Mouse (Mus musculus) limb, embryonic 10.5 days (tissue): Measurements from ENCODE around the gene Rxrb. TPM values are rescaled to one million over a fixed set of nuclear protein-coding genes. Genes with fewer than 3 reads are reported as not detected.
A peak's percentile ranks its signal among the peaks of the same experiment; 100 is the strongest.

Experiments used
- DNase-seq: peaks from one replicate; pipeline ENCODE4 v3.0.0-alpha.2; 2017; ENCODE audit warnings: low spot score
- H3K27ac ChIP-seq: fragments of 300-500 bp; sonication (generic); 2 replicates; pipeline ENCODE4 v1.5.1; 2016; ENCODE audit warnings: mild to moderate bottlenecking
- H3K27me3 ChIP-seq: fragments of 300-500 bp; sonication (generic); 2 replicates; pipeline ENCODE4 v1.6.1; 2016; ENCODE audit warnings: low read depth, mild to moderate bottlenecking; ENCODE audit not compliant: poor library complexity, severe bottlenecking
- H3K36me3 ChIP-seq: fragments of 300-500 bp; sonication (generic); 2 replicates; pipeline ENCODE4 v1.6.1; 2016; ENCODE audit warnings: mild to moderate bottlenecking, moderate library complexity
- H3K4me1 ChIP-seq: fragments of 300-500 bp; sonication (generic); 2 replicates; pipeline ENCODE4 v1.6.1; 2016
- H3K4me3 ChIP-seq: fragments of 300-500 bp; sonication (generic); 2 replicates; pipeline ENCODE4 v1.5.1; 2016; ENCODE audit warnings: mild to moderate bottlenecking, moderate library complexity
- H3K9me3 ChIP-seq: fragments of 300-500 bp; sonication (generic); replicated peaks from 2 replicates; pipeline ENCODE4 v1.6.1; 2016; ENCODE audit warnings: mild to moderate bottlenecking
- WGBS: fragments of 180-500 bp; shearing (Covaris S2); methylation state at CpG from one replicate; pipeline ENCODE4 v1.1.7; 2016; 5-methylcytosine and 5-hydroxymethylcytosine counted together
- microRNA counts: library from miRNA; unstranded; fragments of <30 nt; microRNA quantifications from one replicate; lab custom pipeline; 2017
- microRNA-seq: library from miRNA; unstranded; fragments of <30 nt; microRNA quantifications from one replicate; pipeline ENCODE4, GENCODE M21; 2017
- polyA plus RNA-seq: library from polyadenylated mRNA; unstranded; fragments of >200 nt; fragmentation: Nextera tagmentation; extraction: Ambion mirVana; gene quantifications from 2 replicates; pipeline ENCODE4 v1.2.1, GENCODE M21; 2016

Gene Rxrb
- polyA plus RNA-seq, 1 experiment from 2014 or later, result 51.0 TPM

DNA sequence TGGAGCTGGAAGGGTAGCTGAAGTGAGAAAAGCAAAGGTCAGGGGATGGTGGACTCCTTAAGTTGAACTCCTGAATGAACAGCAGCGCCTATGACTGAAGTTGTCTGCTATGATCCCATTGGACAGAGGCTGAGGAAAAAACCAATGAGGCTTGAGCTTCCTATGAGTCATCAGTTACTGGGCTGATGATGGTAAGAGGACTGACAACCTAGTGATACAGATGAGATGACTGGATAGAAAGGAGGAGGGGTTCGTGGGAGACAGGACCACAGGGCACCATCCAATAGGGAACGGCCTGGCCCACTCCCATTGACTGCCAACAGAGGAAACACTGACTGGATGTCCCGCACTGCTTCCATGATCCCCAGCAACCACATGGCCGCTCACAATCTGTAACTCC is 48.0 kb downstream of the Rxrb start:
- H3K27me3 ChIP-seq, result peaks cover 33% of the 10 kb centered on the region
- 19% methylated on average over 5 of the region's 5 CpGs for WGBS
- no peak overlapping the region for H3K27ac ChIP-seq
- DNase-seq, result no peak
- peaks cover 7% of the 10 kb centered on the region; the same call in 1 of the 2 replicates for H3K4me1 ChIP-seq
- no peak overlapping the region for H3K4me3 ChIP-seq
- no peaks in the 10 kb centered on the region for H3K9me3 ChIP-seq
- H3K36me3 ChIP-seq, result no peaks in the 10 kb centered on the region

DNA sequence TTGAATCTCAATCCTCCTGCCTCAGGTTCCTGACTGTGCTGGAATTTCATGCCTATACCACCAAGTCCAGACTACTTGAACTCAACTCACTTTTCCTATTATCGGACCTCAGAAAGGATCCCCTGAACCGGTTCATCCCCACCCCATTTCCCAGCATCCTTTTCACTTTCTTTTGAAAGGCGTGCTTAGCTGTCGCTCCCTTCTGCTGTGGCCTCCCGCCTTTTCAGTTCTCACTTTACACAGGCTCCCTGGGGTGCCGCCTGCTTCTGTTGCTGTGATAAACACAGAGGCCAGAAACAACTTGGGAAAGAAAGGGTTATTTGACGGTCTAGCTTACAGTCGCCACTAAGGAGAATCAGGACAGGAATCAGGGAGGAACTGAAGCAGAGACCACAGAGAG is 51.5 kb downstream of the Rxrb start:
- H3K4me1 ChIP-seq, result peaks cover 3% of the 10 kb centered on the region; the same call in 1 of the 2 replicates
- H3K4me3 ChIP-seq, result no peak overlapping the region
- H3K27me3 ChIP-seq, result peaks cover 15% of the 10 kb centered on the region; the same call in 1 of the 2 replicates
- H3K36me3 ChIP-seq, result no peaks in the 10 kb centered on the region
- no peak for DNase-seq
- H3K9me3 ChIP-seq, result no peaks in the 10 kb centered on the region
- WGBS, result 12% methylated on average over 8 of the region's 8 CpGs
- no peak overlapping the region for H3K27ac ChIP-seq

DNA sequence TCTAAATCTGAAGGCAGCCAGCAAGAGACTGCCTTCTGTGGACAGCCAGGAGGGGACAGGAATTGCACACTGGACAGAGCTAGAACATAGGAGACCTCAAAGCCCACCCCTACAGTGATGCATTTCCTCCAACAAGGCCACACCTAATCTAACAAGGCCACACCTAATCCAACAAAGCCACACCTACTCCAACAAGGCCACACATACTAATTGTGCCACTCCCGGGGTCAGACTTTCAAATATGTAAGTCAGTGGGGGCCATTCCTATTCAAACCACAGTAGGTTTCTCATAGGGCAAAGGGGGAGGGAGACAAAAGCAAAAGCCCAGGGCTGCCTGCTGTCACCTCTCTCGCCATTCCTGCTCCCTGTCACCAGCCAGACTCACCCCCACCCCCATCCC is 55.8 kb downstream of the Rxrb start:
- no peak for DNase-seq
- no peak overlapping the region for H3K27ac ChIP-seq
- no peak overlapping the region for H3K4me3 ChIP-seq
- H3K4me1 ChIP-seq, result peaks cover 7% of the 10 kb centered on the region
- no peaks in the 10 kb centered on the region for H3K9me3 ChIP-seq
- H3K27me3 ChIP-seq, result peaks cover 15% of the 10 kb centered on the region; the same call in 1 of the 2 replicates
- no peaks in the 10 kb centered on the region for H3K36me3 ChIP-seq
- 69% methylated on average over 2 of the region's 2 CpGs for WGBS

MicroRNAs encoded within 50 kb of the gene (microRNA counts, 519-probe panel; counts per million panel counts)
- 684 counts per million, percentile 72 among the panel's probes with 10 or more counts for microRNA mmu-miR-219 (lab: Ali Mortazavi, UCI)

Small RNAs within 50 kb of the gene (microRNA-seq; reads per million reads assigned to microRNA genes)
- gene Mir219a-1 (2.3 reads per million), gene Mir219c (not detected)

Other genes with a start within 250 kb of the Rxrb start
- gene Angptl4, start 250.0 kb upstream of the Rxrb start, polyA plus RNA-seq, result 30.2 and 38.9 TPM in 2 replicates
- gene Kank3, start 221.3 kb upstream of the Rxrb start, polyA plus RNA-seq, result 24.8 and 28.5 TPM in 2 replicates
- gene Rps28, start 207.2 kb upstream of the Rxrb start, polyA plus RNA-seq, result 867 and 991 TPM in 2 replicates
- gene Ndufa7, start 207.2 kb upstream of the Rxrb start, polyA plus RNA-seq, result 497 and 518 TPM in 2 replicates
- 98.2 and 119 TPM in 2 replicates for gene Cd320, start 188.7 kb upstream of the Rxrb start, polyA plus RNA-seq
- not detected in 2 replicates for gene Gm7029, start 158.0 kb upstream of the Rxrb start, polyA plus RNA-seq
- 5.9 and 6.6 TPM in 2 replicates for gene Kifc1, start 141.2 kb upstream of the Rxrb start, polyA plus RNA-seq
- 0.20 and 0.38 TPM in 2 replicates for gene Platr17, start 126.7 kb upstream of the Rxrb start, polyA plus RNA-seq
- gene Daxx, start 122.4 kb upstream of the Rxrb start, polyA plus RNA-seq, result 88.1 and 92.2 TPM in 2 replicates
- 9.2 and 16.0 TPM in 2 replicates for gene Tapbp, start 115.9 kb upstream of the Rxrb start, polyA plus RNA-seq
- 20.2 and 23.2 TPM in 2 replicates for gene Zbtb22, start 115.9 kb upstream of the Rxrb start, polyA plus RNA-seq
- 43.2 and 43.9 TPM in 2 replicates for gene Rgl2, start 102.3 kb upstream of the Rxrb start, polyA plus RNA-seq
- gene Pfdn6, start 91.5 kb upstream of the Rxrb start, polyA plus RNA-seq, result 212 and 258 TPM in 2 replicates
- gene Wdr46, start 91.2 kb upstream of the Rxrb start, polyA plus RNA-seq, result 61.7 and 78.2 TPM in 2 replicates
- 2.9 and 3.9 TPM in 2 replicates for gene B3galt4, start 80.3 kb upstream of the Rxrb start, polyA plus RNA-seq
- gene Vps52, start 76.0 kb upstream of the Rxrb start, polyA plus RNA-seq, result 49.8 and 50.3 TPM in 2 replicates
- 1,605 and 1,760 TPM in 2 replicates for gene Rps18, start 75.8 kb upstream of the Rxrb start, polyA plus RNA-seq
- 2.9 and 4.7 TPM in 2 replicates for gene H2-K1, start 31.5 kb upstream of the Rxrb start, polyA plus RNA-seq
- gene Ring1, start 7.1 kb upstream of the Rxrb start, polyA plus RNA-seq, result 11.8 and 15.0 TPM in 2 replicates
- gene H2-Ke6, start 3.8 kb upstream of the Rxrb start, polyA plus RNA-seq, result 25.9 and 33.7 TPM in 2 replicates
- 196 TPM in 2 replicates for gene Slc39a7, start 130 bp upstream of the Rxrb start, polyA plus RNA-seq
- gene Col11a2, start 7.6 kb downstream of the Rxrb start, polyA plus RNA-seq, result 0.43 and 2.5 TPM in 2 replicates
- gene H2-Oa, start 60.5 kb downstream of the Rxrb start, polyA plus RNA-seq, result 0.31 and 0.66 TPM in 2 replicates
- 4.2 and 5.3 TPM in 2 replicates for gene H2-DMa, start 87.7 kb downstream of the Rxrb start, polyA plus RNA-seq
- 140 and 145 TPM in 2 replicates for gene Brd2, start 90.8 kb downstream of the Rxrb start, polyA plus RNA-seq
- 0.18 and 0.40 TPM in 2 replicates for gene H2-DMb2, start 111.5 kb downstream of the Rxrb start, polyA plus RNA-seq
- gene H2-DMb1, start 121.3 kb downstream of the Rxrb start, polyA plus RNA-seq, result 0.18 and 0.51 TPM in 2 replicates
- gene Tap1, start 155.7 kb downstream of the Rxrb start, polyA plus RNA-seq, result 1.6 and 3.2 TPM in 2 replicates
- 0.78 and 1.1 TPM in 2 replicates for gene Psmb9, start 156.0 kb downstream of the Rxrb start, polyA plus RNA-seq
- gene Psmb8, start 165.9 kb downstream of the Rxrb start, polyA plus RNA-seq, result 0.74 and 0.87 TPM in 2 replicates
- gene Tap2, start 171.7 kb downstream of the Rxrb start, polyA plus RNA-seq, result 0.49 and 0.61 TPM in 2 replicates
- not detected in 2 replicates for gene H2-Ob, start 207.1 kb downstream of the Rxrb start, polyA plus RNA-seq
- gene H2-Ab1, start 225.9 kb downstream of the Rxrb start, polyA plus RNA-seq, result 6.7 and 9.9 TPM in 2 replicates